Mouse (Mus musculus) myocyte (in vitro differentiated cells): ENCODE data around the gene Deaf1. TPM values are rescaled to one million over a fixed set of nuclear protein-coding genes. Genes with fewer than 3 reads are reported as not detected.
A peak's percentile ranks its signal among the peaks of the same experiment; 100 is the strongest.

Experiments
- H3K27me3 ChIP-seq: one replicate; pipeline ENCODE4 v1.6.1; 2011; ENCODE audit not compliant: control insufficient read depth, insufficient read depth, insufficient read length
- H3K36me3 ChIP-seq: one replicate; pipeline ENCODE4 v1.6.1; 2011; ENCODE audit not compliant: control insufficient read depth, insufficient read depth
- H3K4me2 ChIP-seq: one replicate; pipeline ENCODE4 v1.6.1; 2011; ENCODE audit warnings: low read depth, control low read depth
- H3K4me3 ChIP-seq: one replicate; pipeline ENCODE4 v1.5.1; 2011; ENCODE audit warnings: mild to moderate bottlenecking, control low read depth, moderate library complexity
- H3K79me2 ChIP-seq: one replicate; pipeline ENCODE4 v1.6.1; 2011; ENCODE audit not compliant: control insufficient read depth, insufficient read depth
- H3ac ChIP-seq: one replicate; pipeline ENCODE4 v1.6.1; 2011; ENCODE audit not compliant: control insufficient read depth, insufficient read length
- CEBPB ChIP-seq: IDR thresholded peaks from 2 replicates; pipeline ENCODE4 v1.6.1; 2011; ENCODE audit warnings: mild to moderate bottlenecking, moderate library complexity; ENCODE audit not compliant: poor library complexity, insufficient read depth, severe bottlenecking
- E2F4 ChIP-seq: IDR thresholded peaks from one replicate; pipeline ENCODE4 v1.6.1; 2011; ENCODE audit warnings: mild to moderate bottlenecking, control low read depth, moderate library complexity; ENCODE audit not compliant: insufficient read depth
- MAX ChIP-seq: IDR thresholded peaks from one replicate; pipeline ENCODE4 v1.6.1; 2011; ENCODE audit warnings: low read depth, mild to moderate bottlenecking, control low read depth
- MYOD1 ChIP-seq, 3 experiments: IDR thresholded peaks; one replicate each; pipeline ENCODE4 v1.6.1; 2011; ENCODE audit warnings: control low read depth in 2 of 3, low read depth in 2 of 3, mild to moderate bottlenecking in 2 of 3, moderate library complexity in 1 of 3; ENCODE audit not compliant: insufficient read length in 2 of 3, control insufficient read depth in 1 of 3
- MYOG ChIP-seq, 3 experiments: IDR thresholded peaks; one replicate each; pipeline ENCODE4 v1.6.1; 2011; ENCODE audit warnings: control low read depth in 2 of 3, low read depth in 2 of 3, mild to moderate bottlenecking in 2 of 3; ENCODE audit not compliant: insufficient read length in 2 of 3, control insufficient read depth in 1 of 3, insufficient read depth in 1 of 3
- POLR2A ChIP-seq: IDR thresholded peaks from one replicate; pipeline ENCODE4 v1.6.1; 2011; ENCODE audit warnings: low read depth, mild to moderate bottlenecking, control low read depth, moderate library complexity; ENCODE audit not compliant: insufficient read length
- POLR2AphosphoS2 ChIP-seq: IDR thresholded peaks from one replicate; pipeline ENCODE4 v1.6.1; 2011; ENCODE audit warnings: low read depth, control low read depth; ENCODE audit not compliant: insufficient read length
- REST ChIP-seq: IDR thresholded peaks from one replicate; pipeline ENCODE4 v1.6.1; 2011; ENCODE audit warnings: mild to moderate bottlenecking, control low read depth, moderate library complexity; ENCODE audit not compliant: insufficient read depth, insufficient read length
- SRF ChIP-seq: IDR thresholded peaks from one replicate; pipeline ENCODE4 v1.6.1; 2011; ENCODE audit warnings: low read depth; ENCODE audit not compliant: control insufficient read depth, insufficient read length
- TCF12 ChIP-seq: IDR thresholded peaks from one replicate; pipeline ENCODE4 v1.6.1; 2011; ENCODE audit warnings: mild to moderate bottlenecking, control low read depth; ENCODE audit not compliant: poor library complexity, insufficient read depth, severe bottlenecking
- TCF3 ChIP-seq: IDR thresholded peaks from one replicate; pipeline ENCODE4 v1.6.1; 2011; ENCODE audit warnings: low read depth, control low read depth; ENCODE audit not compliant: insufficient read length
- USF1 ChIP-seq: IDR thresholded peaks from one replicate; pipeline ENCODE4 v1.6.1; 2011; ENCODE audit warnings: low read depth, mild to moderate bottlenecking, control low read depth, moderate library complexity
- polyA plus RNA-seq: library from polyadenylated mRNA; unstranded; fragments of >200 nt; fragmentation: generic; extraction: Trizol; gene quantifications from one replicate; pipeline ENCODE4 v1.2.1, GENCODE M21; 2012; ENCODE audit warnings: missing spikeins

Deaf1 gene
- polyA plus RNA-seq, 1 experiment, result 11.8 TPM

GRCm38 (mm10) chr7:141270631-141271030 lies 56.9 kb downstream of the Deaf1 start:
- Histone ChIP-seq H3K4me2 (no peak overlapping the region), H3K79me2 (no peaks in the 10 kb centered on the region), H3K4me3 (no peak overlapping the region), H3K36me3 (no peaks in the 10 kb centered on the region), H3ac (no peak overlapping the region), H3K27me3 (peaks cover 8% of the 10 kb centered on the region)
- TF ChIP-seq MAX, result no peak
- no peak for TF ChIP-seq E2F4
- no peak for TF ChIP-seq SRF
- TF ChIP-seq POLR2AphosphoS2, result no peak
- no peak for TF ChIP-seq POLR2A
- TF ChIP-seq TCF3, result no peak
- TF ChIP-seq REST, result no peak
- no peak for TF ChIP-seq MYOG (IDR thresholded peaks at IDR 0.05; ENCODE audit: control insufficient read depth in 1 of 3, insufficient read depth in 1 of 3, insufficient read length in 2 of 3, low read depth in 2 of 3)
- no peak for TF ChIP-seq MYOD1 (IDR thresholded peaks at IDR 0.05; ENCODE audit: control insufficient read depth in 1 of 3, insufficient read length in 2 of 3, low read depth in 2 of 3)
- no peak for TF ChIP-seq TCF12
- TF ChIP-seq CEBPB, result no peak
- TF ChIP-seq USF1, result no peak

GRCm38 (mm10) chr7:141269273-141269545 lies 58.3 kb downstream of the Deaf1 start:
- no peak overlapping the region for H3K4me3 ChIP-seq
- H3ac ChIP-seq, result no peak overlapping the region

DNA sequence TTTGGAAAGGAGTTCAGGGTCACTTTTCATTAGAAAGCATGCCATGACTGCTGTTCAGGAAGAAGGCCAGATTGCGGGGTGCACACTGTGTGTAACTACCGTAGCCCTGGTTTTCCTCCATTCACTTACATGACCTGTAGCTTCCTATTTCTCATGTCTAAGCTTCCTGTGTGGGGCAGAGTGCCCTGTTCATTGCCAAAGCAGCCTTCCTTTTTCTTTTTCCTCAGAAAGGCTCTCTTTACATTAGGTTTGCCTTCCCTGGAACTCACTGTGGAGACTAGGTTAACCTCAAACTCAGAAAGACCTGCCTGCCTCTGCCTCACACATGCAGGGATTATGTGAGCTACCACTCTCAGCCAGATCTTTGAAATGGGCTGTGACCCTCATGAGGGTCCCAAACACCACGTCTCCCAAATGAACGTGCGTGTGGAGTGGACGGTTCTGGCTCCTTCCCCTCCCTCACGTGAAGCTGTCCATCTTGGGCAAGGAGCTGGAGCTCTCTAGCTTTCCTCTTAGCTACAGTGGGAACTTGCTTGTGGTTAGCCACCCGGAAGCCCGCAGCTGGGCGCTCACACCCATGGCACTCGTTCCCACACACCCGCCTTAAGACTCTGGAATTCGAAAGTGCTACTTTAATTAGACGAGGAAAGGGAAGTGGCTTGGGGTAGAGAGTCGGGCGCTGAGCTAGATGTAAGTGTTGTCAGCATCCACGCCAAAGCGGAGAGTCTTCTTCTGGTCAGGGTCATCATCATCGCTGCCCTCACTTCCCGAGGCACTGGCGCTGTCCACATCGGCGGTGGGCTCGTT lies 58.8 kb downstream of the Deaf1 start:
- TF ChIP-seq POLR2A (no peak), TCF3 (no peak)
- Histone ChIP-seq H3K4me3 (no peak overlapping the region), H3K4me2 (no peak overlapping the region)

More at GRCm38 (mm10) chr7:141269273-141269545, 58.3 kb downstream of the Deaf1 start:
- H3K36me3 ChIP-seq, result no peaks in the 10 kb centered on the region
- H3K27me3 ChIP-seq, result peaks cover 8% of the 10 kb centered on the region
- no peak for TF ChIP-seq SRF
- no peak for TF ChIP-seq TCF12
- no peak for TF ChIP-seq E2F4
- no peak for TF ChIP-seq CEBPB
- TF ChIP-seq MYOD1 (IDR thresholded peaks at IDR 0.05; ENCODE audit: control insufficient read depth in 1 of 3, insufficient read length in 2 of 3, low read depth in 2 of 3), result no peak
- TF ChIP-seq REST, result no peak
- no peak for TF ChIP-seq USF1
- TF ChIP-seq POLR2AphosphoS2, result no peak
- no peak for TF ChIP-seq POLR2A
- no peak for TF ChIP-seq MAX
- no peak for TF ChIP-seq MYOG (IDR thresholded peaks at IDR 0.05; ENCODE audit: control insufficient read depth in 1 of 3, insufficient read depth in 1 of 3, insufficient read length in 2 of 3, low read depth in 2 of 3)
- TF ChIP-seq TCF3, result no peak
- no peaks in the 10 kb centered on the region for H3K79me2 ChIP-seq
- no peak overlapping the region for H3K4me2 ChIP-seq

GRCm38 (mm10) chr7:141265739-141266561 lies 61.5 kb downstream of the Deaf1 start, which contains the start of gene Irf7:
Gene Irf7, minus strand, starts transcription at chr7:141266481.
- Histone ChIP-seq H3K36me3 (peaks cover 11% of the 10 kb centered on the region), H3K4me3 (peak within 1 kb of the TSS; percentile 40), H3K79me2 (no peaks in the 10 kb centered on the region), H3K27me3 (no peaks in the 10 kb centered on the region), H3ac (no peak within 1 kb of the TSS), H3K4me2 (peak within 1 kb of the TSS; percentile 75)
- TF ChIP-seq SRF (no peak), MYOD1 (IDR thresholded peaks at IDR 0.05; ENCODE audit: control insufficient read depth in 1 of 3, insufficient read length in 2 of 3, low read depth in 2 of 3) (no peak), TCF12 (no peak)

More for the DNA sequence above, 58.8 kb downstream of the Deaf1 start:
- Histone ChIP-seq H3K27me3 (peaks cover 8% of the 10 kb centered on the region), H3K36me3 (no peaks in the 10 kb centered on the region), H3K79me2 (no peaks in the 10 kb centered on the region), H3ac (no peak overlapping the region)

- peaks cover 11% of the 10 kb centered on the region for H3K36me3 ChIP-seq
- no peaks in the 10 kb centered on the region for H3K79me2 ChIP-seq
- H3ac ChIP-seq, result no peak overlapping the region
- TF ChIP-seq USF1 (no peak), REST (no peak)
- no peaks in the 10 kb centered on the region for H3K27me3 ChIP-seq
- peak overlapping the region; percentile 40 for H3K4me3 ChIP-seq
- peak overlapping the region; percentile 75 for H3K4me2 ChIP-seq
Measured at GRCm38 (mm10) chr7:141265411-141265738, 62.1 kb downstream of the Deaf1 start.
